Mouse (Mus musculus) adrenal gland, adult 2 months (tissue): ENCODE measurements around the gene Cbln4. TPM values are rescaled to one million over a fixed set of nuclear protein-coding genes. Genes with fewer than 3 reads are reported as not detected.

Experiments used
- DNase-seq: peaks from one replicate; pipeline ENCODE4 v3.0.0; 2021
- long read RNA-seq: library from polyadenylated mRNA; stranded (forward); transcript quantifications from one replicate; pipeline ENCODE4 v2.0.0, GENCODE M21; 2021
- polyA plus RNA-seq: library from polyadenylated mRNA; depleted of rRNA; stranded (reverse); fragments of >200 nt; gene quantifications from 2 replicates; pipeline ENCODE4 v1.2.3, GENCODE M21; 2012; rRNA removed
- total RNA-seq, 2 experiments: library from RNA; stranded (reverse); gene quantifications; 2 replicates each; pipeline ENCODE4 v1.2.3; 2021

Cbln4 gene
- not detected for total RNA-seq
- polyA plus RNA-seq = not detected in 2 replicates
- long read RNA-seq = 0 reads

DNA sequence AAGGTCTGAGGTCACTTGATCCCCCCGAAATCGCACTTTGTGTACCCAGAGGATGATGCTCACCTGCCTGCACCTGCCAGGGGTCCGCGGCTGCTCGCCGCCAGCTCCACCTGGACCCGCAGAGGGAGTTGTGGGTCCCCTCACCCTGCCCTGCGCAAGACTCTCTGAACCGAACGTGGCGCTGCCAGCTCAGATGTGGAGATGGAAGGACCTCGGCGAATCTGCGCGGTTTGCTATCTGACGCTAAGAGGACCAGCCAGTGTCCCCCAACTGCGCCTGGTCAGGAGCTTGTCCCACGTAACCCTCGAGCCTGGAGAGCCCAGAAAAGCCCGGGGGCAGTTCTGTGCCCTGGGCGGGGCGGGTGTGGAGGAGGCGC, at the start of gene Cbln4:
TSS of gene Cbln4 (minus strand) at position 232 of the 376 bp plus-strand sequence.
- DNase-seq = no peak

DNA sequence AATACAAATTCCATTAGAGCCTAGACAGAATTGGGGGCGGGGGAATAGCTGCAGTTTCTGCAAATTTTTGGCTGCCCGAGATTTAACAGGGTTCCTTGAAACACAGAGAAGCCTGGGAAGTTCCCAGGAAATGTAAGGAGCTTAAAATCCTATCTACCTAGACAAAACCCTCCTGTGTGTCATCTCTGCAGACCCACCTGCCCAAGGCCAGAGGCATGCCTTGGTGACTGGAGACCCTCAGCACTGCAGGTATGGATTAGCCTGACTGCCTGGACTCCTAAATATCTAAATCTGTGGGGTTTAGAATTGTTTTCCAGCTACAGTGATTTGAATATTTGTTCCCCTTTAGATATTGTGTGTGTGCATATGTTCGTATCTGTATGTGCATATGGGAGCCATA, 35.3 kb upstream of the Cbln4 start:
- DNase-seq = no peak

DNA sequence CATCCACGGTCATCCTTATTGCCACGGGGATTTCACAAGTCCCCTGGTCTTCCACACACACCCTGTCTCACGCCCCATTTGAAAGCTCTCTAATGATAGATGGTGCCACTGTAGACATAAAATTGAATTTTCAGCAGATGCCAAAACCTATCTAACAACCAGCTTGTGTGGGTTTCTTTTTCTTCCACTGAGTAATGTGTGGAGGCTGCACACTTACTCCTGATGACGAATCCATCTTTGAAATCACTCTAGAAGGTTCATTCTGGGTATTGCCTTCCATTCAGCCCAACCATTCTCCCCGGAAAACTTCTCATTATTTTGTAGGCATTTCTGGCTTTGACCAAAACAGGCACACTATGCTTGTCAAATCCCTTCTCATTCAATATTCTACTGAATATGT, 33.0 kb upstream of the Cbln4 start:
- no peak for DNase-seq

DNA sequence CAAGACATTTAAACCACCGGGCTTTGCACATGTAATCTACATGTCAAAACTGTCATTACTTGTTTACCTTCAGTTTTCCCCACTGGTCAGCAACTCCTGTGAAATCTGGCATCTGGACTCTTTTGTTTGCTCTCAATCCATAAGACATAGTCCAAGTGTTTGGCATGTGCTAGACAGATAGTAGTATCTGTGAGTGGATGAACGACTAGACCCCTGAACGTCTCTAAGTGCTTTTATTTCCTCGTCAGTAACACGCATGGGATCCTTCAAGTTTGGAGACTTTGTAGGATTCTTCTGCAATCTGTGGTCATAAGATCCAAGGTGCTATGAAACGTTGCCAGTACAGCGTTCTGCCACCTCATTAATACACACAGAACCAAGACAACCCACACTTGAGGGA, 19.6 kb upstream of the Cbln4 start:
- no peak for DNase-seq

DNA sequence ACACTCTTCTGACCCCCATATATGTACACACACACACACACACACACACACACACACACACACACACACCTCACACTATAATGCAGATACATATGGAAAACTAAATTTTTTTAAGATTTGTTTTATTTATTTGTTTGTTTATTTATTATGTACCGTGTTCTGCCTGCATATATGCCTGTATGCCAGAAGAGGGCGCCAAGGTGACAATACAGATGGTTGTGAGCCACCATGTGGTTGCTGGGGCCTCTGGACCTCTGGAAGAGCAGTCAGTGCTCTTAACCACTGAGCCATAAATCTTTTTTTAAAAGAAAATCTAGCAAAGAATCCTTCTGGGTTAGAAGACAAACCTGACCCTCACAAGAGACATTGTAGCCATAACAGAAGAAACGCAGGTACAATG, 16.5 kb upstream of the Cbln4 start:
- no peak for DNase-seq

DNA sequence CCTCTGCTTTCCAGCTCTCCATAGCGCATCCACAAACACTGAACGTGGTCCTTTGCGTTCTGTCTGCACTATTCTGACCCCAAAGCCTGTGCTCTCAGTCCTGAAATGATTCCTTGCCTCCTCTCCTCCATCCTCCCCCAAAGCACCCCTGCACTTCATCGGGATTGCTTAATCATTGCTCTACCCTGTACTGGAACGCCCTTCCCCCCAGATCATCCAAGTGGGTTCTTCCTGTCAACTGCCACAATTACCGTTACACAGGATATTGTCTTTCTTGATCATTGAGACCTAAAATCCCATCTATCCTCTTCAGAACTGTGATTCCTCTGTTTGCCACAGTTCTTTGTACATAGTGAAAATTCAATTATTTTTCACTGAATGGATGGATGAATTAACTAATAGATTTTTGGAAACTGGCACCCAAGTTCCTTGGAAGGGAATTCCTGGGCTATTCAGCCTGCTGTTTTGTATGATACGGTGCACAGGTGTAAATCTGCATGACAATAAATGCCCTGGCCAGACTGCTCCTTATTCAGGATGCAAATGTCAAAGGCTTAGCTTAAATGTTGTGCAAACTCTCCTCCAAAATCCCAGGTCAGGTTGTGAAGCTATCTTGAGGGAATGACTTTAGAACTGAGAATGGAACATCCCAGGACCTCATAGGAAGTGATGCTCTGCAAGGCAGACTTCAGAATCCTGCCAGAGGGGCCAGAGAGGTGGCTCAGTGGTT, 15.8 kb upstream of the Cbln4 start:
- no peak for DNase-seq

DNA sequence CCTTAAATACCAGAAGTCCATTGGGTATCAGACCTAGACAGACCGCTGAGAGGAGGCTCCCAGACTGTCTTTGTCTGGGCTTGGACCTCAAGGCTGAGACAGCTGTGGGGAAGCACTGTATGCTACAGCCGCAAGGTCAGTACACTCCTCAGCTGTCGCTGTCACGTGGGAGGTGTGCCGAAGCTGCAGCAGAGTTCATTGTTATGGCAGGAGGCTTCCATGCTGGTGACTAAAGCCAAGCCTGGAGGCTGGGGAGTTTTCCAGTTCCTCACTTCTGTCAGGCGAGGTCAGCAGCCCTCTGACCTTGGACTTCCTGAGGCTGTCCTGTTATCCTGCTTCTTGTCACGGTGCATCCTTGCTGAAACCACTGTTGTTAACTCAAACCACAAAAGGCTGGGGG, 2.7 kb upstream of the Cbln4 start:
- DNase-seq = no peak

DNA sequence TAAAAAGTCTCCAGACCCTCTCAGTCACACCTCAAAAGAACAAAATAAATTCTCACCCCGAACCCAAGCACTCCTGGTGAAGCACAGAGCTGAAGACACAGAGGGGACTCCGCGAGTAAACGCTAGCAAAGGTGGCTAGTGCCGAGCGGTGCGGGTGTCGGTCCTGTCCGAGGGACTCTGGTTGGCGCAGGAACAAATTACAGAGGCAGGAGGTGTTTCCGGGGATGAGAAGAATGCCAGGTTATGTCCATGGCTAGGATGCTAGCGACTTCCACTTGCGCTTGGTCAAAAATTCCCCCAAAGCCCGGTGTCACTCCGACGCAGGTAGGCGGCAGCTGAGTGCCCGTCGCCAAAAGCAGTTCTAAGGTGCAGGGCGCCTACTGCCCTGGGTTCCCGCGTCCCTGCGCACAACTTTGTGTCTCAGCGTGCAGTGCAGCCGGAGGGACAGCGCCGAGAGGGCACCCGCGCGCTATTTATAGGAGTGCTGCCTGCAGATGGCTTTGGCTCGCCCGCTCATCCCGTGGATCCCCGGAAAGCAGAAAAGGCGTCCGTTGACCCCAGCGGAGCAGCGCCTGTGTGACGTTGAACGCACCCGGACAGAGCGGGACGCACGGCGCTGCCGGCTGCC, 545 bp downstream of the Cbln4 start:
- no peak for DNase-seq

DNA sequence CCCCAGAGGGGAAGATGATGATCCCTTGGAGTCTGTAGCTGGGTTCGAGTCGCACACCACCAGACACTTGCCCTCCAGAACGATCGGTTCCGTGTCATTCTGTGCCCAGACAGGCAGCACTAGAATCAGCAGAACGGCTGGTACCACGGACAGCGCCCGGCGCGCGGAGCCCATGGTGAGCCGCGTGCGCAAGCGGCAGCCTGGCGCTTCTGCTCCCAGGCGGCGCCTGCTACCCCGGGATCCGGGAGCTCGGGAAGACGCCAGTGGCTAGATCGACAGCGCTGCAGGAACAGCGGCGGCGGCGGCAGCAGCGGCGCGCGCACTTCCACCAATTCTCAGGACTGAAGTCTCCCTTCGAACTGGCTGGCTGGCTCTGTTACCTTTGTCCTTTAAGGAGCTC, 1.1 kb downstream of the Cbln4 start:
- peak; percentile 88 for DNase-seq

DNA sequence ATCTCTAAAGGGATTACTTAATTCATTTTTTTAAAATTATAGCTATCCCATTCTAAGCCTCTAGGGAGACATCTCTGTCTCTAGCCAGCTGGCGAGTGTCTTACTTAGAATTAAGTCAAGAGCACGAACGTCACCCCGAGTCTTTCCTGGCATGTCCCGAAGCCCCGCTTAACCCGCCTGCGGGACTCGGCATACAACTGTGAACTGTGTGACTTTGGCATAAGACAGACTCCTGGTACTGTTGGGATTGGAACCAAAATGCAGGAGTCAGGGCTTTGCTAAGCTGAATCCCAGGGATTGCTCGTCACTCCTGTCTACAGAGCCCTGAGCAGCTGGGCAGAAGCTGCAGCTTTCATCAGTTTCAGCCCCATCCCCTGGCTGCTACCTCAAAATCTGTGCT, 2.4 kb downstream of the Cbln4 start:
- no peak for DNase-seq

DNA sequence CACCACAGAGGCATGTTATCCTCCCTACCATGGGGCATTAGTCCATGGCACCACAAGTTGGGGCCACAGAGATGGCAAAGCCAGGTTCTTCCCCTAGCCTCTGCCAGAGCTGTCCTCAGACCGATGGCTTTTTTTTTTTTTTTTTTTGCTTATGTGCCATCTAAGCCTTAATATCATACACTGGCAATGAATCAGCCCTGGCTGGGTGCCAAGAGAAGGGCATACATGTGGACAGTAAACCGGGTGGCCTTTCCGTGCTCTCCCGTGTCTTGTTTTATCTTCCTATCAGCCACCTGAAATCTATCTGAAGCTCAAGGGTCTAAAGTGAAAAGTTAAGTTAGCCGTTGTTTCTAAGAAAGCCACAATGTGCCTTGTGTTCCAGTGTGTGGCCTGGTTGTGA, 3.7 kb downstream of the Cbln4 start:
- DNase-seq = no peak

DNA sequence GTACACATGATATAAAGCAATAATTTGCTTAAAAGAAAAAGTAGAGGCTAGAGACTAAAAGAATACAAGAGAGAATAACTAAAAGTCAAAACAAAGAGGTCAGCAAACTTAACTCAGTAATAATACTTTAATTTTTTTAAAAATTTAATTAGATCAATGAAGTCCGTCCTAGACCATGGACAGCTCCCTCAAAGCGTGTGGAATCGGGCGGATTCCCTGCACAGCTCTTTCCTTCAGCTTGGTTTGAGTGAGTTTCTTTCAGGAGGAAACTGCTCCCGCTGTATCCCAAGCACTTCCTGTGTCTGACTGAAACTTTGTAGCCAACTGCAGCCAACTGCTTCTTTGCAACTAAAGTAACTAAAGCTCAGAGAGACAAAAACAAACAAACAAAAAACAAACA, 9.0 kb downstream of the Cbln4 start:
- DNase-seq = no peak

DNA sequence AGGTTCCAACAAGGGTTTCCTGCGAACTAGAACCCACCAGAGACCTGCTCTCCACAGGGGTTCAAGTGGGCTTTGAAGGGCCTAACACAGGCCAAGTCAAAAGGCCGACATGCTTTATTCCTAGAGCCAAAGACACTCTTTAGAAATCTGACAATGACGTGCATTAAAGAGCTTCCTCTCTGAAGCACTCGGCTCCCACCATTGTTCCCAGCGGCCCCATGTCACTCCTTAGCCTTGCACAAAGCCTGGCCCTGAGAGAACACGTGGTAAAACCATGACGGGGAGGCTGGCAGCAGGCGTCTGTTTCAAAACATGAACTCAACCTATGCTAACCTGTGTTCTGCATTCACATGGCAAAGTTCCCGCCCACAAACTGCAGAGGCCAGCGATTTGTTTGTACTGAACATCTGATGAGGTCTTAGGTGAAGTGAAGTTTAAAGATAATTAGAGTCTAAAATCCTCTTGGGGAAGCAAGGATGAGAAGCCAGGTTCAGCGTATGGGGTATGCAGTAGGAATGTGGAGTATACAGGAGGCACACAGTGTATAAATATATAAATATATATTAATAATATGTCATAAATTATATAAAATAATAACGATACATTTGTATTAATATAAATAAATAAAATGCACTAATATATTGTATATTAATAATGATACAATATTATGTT, 17.7 kb downstream of the Cbln4 start:
- DNase-seq = no peak

DNA sequence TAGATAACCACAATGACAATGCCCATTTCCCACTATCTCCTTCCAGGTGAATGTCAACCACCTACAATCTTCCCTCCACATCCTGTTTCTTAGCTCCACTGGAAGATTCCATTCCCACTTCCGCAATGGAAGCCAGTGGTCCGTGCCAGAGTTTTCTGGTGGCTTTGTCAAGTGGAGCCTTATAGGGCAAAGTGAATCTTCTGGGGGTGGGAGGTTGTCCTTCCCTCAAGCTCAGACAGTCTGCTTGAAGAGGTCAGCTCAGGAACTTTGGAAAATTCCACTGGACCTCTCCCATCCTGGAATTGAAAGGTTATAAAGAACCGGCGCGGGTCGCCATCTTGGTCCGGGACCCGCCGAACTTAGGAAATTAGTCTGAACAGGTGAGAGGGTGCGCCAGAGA, 36.5 kb downstream of the Cbln4 start:
- DNase-seq = no peak

DNA sequence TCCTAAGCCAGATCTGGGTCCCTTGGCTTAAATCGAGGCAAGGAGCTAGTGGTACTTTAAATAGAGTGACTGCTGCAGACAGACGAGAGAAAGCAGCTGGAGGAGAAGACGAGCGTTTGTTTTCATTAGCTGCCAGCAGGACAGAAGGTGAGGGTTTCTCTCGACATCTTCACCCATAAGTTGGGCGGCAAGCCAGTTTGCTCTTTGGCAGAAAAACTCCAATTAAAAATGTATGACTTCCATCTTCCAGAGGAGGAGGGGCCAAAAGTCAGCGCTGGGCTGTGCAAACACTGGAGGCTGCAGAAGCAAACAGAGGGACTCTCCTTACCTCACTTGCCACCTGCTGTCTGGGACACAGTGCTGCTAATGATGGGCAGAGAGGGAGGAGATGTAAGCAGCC, 37.3 kb downstream of the Cbln4 start:
- DNase-seq = no peak

DNA sequence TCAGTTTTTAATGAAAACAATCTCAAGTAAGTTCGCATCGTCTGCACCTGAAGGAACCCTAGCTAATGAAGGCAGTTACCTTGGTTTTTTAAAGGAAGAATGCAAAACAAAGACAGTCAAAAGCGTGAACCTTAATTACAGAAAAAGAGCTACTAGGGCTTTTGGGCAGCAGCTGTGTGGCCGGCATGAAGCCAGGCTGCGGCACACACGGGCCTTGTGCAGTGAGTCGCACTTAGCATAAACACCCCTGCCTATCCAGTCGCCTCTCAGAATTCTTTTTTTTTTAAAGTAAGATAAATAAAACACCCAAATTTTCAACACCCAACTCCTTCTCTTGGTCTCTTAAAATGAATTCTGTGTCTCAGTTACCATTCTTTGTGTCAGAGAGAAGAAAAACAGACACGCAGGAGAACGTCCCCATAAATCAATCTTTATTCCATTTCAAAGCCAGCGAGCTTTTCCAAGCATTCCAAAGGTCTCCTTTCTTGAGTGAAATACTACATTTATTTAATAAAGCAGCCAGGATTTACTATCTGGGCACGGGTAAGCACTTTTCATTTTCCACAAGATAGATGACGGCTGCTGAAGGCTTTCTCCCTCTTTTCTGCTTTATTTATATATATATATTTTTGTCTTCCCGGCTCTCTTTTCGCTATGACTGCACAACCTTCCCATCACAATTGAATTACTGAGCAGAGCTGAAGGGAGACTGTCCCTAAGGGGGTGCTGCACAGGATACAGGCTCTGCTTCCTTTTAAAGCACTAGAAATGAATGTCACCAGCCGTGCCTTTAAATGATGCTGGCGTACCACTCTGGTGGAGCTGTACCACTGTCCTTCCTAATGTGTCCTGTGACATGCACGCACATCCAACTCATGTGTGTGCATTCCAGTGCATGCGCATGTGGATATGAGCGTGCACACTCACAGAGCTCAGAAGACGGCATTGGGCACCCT, 39.0 kb downstream of the Cbln4 start:
- no peak for DNase-seq

DNA sequence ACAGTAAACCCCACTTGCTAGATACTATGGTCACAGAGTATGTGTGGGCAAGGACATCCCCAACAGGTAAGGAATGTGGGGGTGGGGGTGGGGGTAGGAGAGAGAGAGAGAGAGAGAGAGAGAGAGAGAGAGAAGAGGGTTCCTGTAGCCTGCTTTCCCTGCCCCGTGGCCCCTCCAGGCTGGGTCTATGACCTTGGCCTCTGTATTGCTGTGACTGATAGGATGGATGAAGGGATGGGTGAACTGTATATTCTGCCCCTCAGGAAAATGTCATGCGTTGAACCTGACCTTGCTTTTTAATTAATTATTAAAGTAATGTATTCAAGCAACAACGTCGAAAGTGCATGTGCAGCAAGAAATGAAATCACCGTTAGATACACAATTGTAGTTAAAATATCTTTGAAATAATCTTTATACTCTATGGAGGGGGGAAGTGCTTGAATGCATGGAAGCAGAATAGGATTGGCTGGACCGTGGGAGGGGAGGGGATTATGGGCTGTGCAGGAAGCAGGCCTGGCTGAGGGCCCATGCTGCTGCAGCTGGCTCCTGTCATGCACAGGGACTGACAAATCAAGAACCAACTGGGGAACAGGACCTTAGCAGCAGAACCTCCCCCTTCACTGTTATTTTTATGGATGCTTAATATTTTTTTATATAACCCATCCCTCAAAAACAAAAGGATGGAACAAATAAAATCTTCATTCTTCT, 46.1 kb downstream of the Cbln4 start:
- no peak for DNase-seq

DNA sequence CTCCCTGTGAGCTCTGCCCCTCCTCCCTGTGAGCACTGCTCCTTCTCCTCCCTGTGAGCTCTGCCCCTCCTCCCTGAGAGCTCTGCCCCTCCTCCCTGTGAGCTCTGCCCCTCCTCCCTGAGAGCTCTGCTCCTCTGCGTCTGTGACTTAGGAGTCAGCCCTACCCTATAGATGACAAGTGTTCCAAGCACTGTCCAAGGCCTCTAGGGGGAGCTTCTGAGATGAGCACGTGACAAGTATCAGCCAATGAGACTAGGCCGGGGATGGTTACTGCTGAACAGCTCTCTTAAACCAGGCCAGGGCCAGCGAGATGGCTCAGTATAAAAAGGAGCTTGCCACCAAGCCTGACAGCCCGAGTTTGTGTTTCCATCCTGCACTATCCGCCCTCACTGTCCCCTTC, 48.4 kb downstream of the Cbln4 start:
- DNase-seq = no peak

DNA sequence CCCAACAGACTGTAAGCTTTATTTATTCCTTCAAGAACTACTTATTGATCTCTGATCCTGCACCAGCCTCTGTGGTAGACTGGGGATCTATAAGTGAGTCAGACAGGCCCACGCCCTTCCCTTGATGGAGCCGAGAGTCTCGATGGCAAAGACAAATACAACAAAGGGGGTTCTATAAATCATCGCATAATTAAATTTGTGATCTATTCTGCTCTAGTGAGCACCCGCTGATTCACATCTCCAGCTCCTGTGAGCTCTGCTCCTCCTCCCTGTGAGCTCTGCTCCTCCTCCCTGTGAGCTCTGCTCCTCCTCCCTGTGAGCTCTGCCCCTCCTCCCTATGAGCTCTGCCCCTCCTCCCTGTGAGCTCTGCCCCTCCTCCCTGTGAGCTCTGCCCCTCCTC, 49.0 kb downstream of the Cbln4 start:
- no peak for DNase-seq

DNA sequence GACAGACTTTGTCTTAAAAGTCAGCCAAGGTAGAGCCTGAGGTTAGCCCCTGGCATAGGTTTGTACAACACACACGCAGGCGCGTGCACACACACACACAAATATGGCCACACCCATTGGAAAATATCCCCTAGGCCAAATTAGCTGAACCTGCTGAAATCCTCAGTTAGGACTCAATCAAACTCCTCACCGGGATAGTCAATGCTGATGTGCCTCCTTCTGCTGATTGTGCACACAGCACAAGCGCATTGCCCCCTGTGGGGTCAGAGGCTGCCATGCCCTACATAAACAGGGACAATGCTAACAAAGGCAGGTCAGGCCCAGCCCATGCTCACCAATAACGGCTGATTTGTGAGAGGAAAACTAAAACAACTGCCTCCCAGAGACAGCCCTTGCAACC, 56.6 kb downstream of the Cbln4 start:
- DNase-seq = no peak
